Mouse (Mus musculus) small intestine, adult 10 weeks (tissue): ENCODE measurements around the gene Morc4. TPM values are rescaled to one million over a fixed set of nuclear protein-coding genes. Genes with fewer than 3 reads are reported as not detected.

Source experiments
- polyA plus RNA-seq: library from polyadenylated mRNA; stranded (reverse); fragments of 350-450 nt; fragmentation: Illumina TruSeq; extraction: RNeasy Lipid Tissue Mini Kit (QIAGEN cat#74804); gene quantifications from one replicate; pipeline ENCODE4 v1.2.3, GENCODE M21; 2014; ENCODE audit warnings: low replicate concordance

Gene Morc4
- polyA plus RNA-seq: 10.4 TPM

GRCm38 (mm10) chrX:139870938-139871791, at the start of gene Morc4:
Morc4 (minus strand) TSS chrX:139871677.

GRCm38 (mm10) chrX:139800406-139800878, 71.0 kb downstream of the Morc4 start, which contains the start of gene Cldn2:
Cldn2 (plus strand) TSS chrX:139800828.

GRCm38 (mm10) chrX:139782278-139783044, 89.0 kb downstream of the Morc4 start, which contains the start of gene Ripply1:
Ripply1 (minus strand) TSS chrX:139782353.

Other genes with a start within 250 kb of the Morc4 start
- gene Tbc1d8b, start 186.7 kb downstream of the Morc4 start, polyA plus RNA-seq: 92.3 TPM
- gene Gm15013, start 157.2 kb downstream of the Morc4 start, polyA plus RNA-seq: not detected
- not detected for gene Ripply1, start 89.3 kb downstream of the Morc4 start, polyA plus RNA-seq
- gene Cldn2, start 70.8 kb downstream of the Morc4 start, polyA plus RNA-seq: 40.6 TPM
- 19.0 TPM for gene Rbm41, start 126.9 kb upstream of the Morc4 start, polyA plus RNA-seq
- 0.22 TPM for gene Nup62cl, start 191.0 kb upstream of the Morc4 start, polyA plus RNA-seq
- not detected for gene Pih1h3b, start 191.2 kb upstream of the Morc4 start, polyA plus RNA-seq